Mouse (Mus musculus) spleen, adult 2 months (tissue): ENCODE results near the gene Slc3a2. TPM values are rescaled to one million over a fixed set of nuclear protein-coding genes. Genes with fewer than 3 reads are reported as not detected.
"Not testable (repeated sequence)": the region's sequence is repeated elsewhere in the genome, so short reads cannot be mapped to it uniquely, and the experiment has no call there.

Experiments
- DNase-seq, 2 experiments: peaks; one replicate each; pipeline versions ENCODE4 v3.0.0 to v3.0.0-alpha.2; 2012 to 2021; ENCODE audit warnings: low spot score in 2 of 2, low read depth in 1 of 2
- H3K27ac ChIP-seq: fragments of 200-500 bp; 2 replicates; pipeline ENCODE4 v1.5.1; 2012; ENCODE audit warnings: low read length, inconsistent platforms; ENCODE audit not compliant: insufficient read depth
- H3K27me3 ChIP-seq: fragments of 200-500 bp; 2 replicates; pipeline ENCODE4 v1.6.1; 2012; ENCODE audit warnings: mild to moderate bottlenecking, moderate library complexity, low read length, inconsistent platforms; ENCODE audit not compliant: control insufficient read depth, insufficient read depth
- H3K36me3 ChIP-seq: fragments of 200-500 bp; 2 replicates; pipeline ENCODE4 v1.6.1; 2012; ENCODE audit warnings: mild to moderate bottlenecking, low read length, inconsistent platforms; ENCODE audit not compliant: control insufficient read depth, insufficient read depth
- H3K4me1 ChIP-seq: fragments of 200-500 bp; 2 replicates; pipeline ENCODE4 v1.6.1; 2011; ENCODE audit warnings: inconsistent platforms; ENCODE audit not compliant: control insufficient read depth, insufficient read depth, insufficient read length
- H3K4me3 ChIP-seq: fragments of 200-500 bp; 2 replicates; pipeline ENCODE4 v1.5.1; 2011; ENCODE audit warnings: mild to moderate bottlenecking, inconsistent platforms; ENCODE audit not compliant: insufficient read depth, insufficient read length; ENCODE audit errors: extremely low read depth
- CTCF ChIP-seq: fragments of 200-500 bp; IDR thresholded peaks from 2 replicates; pipeline ENCODE4 v1.5.1; 2011; ENCODE audit warnings: mild to moderate bottlenecking, inconsistent platforms; ENCODE audit not compliant: insufficient read depth, insufficient read length, insufficient replicate concordance; ENCODE audit errors: extremely low read depth
- POLR2A ChIP-seq: fragments of 200-500 bp; IDR thresholded peaks from 2 replicates; pipeline ENCODE4 v1.6.1; 2011; ENCODE audit warnings: low read depth, low read length, inconsistent platforms
- WGBS: fragments of 180-500 bp; shearing (Covaris S2); methylation state at CpG from one replicate; pipeline ENCODE4 v1.1.7; 2018; 5-methylcytosine and 5-hydroxymethylcytosine counted together
- polyA plus RNA-seq: library from polyadenylated mRNA; depleted of rRNA; stranded (reverse); fragments of >200 nt; gene quantifications from 2 replicates; pipeline ENCODE4 v1.2.3, GENCODE M21; 2012

Slc3a2 gene
- polyA plus RNA-seq, 1 experiment: 122 TPM

DNA sequence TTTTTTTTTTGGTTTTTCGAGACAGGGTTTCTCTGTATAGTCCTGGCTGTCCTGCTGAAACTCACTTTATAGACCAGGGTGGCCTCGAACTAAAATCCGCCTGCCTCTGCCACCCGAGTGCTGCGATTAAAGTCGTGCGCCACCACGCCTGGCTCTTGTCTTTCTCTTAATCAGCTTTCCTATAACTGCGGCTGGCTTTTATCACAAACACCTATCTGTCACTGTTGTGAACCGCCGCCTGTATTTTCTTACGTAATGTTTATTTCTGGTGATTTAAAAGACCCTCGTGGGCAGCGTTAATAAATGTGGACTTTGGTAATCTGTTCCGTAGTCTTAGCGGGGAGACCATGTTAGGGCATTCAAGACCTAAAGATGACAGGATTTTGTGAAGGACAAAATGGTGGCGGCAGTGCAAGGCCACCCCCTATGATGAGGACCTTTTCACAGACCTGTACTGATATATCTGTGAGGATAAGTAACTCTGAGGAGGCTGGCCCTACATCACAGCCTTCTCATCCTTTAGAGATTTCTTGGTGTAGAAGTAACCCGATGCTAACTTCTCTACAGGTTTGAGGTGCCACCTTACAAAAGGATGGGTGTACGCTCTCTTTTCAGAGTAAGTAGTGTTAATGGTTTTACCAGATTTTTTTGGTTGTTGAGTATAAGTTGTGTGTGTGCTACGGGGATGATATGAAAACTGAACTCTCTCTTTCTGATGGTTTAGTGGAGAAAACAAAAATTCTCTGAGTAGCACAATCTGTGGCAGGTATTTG is 591 bp upstream of the Slc3a2 start:
- Histone ChIP-seq H3K27me3 (no peaks in the 10 kb centered on the region), H3K36me3 (peaks cover 19% of the 10 kb centered on the region), H3K4me3 (peak overlapping the region; percentile 81), H3K27ac (peak overlapping the region; percentile 74), H3K4me1 (no peaks in the 10 kb centered on the region)
- DNase-seq: no peak
- 1% methylated on average over 20 of the region's 20 CpGs for WGBS
- no peak for TF ChIP-seq CTCF
- TF ChIP-seq POLR2A: no peak

DNA sequence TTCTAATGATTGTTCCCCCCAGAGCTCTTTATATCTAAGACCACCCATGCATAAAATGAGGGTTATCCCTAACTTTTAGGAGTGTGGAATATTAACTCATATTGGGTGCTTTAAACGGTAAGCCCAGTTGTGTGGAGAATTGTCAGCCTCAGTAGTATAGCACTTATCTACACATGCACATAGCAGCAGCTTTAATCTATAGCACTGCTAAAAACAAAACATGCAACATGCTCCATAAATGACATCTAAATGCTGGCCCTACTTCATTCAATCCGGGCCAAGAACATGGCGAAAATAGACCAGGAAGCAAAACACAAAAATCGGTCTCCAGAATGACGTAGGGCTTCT is 636 bp downstream of the Slc3a2 start:
- H3K4me3 ChIP-seq: peak overlapping the region; percentile 70
- no peak for TF ChIP-seq CTCF
- no peak for TF ChIP-seq POLR2A
- WGBS: 1% methylated on average over 5 of the region's 5 CpGs
- peaks cover 19% of the 10 kb centered on the region for H3K36me3 ChIP-seq
- no peaks in the 10 kb centered on the region for H3K4me1 ChIP-seq
- peak overlapping the region; percentile 94 for H3K27ac ChIP-seq
- no peaks in the 10 kb centered on the region for H3K27me3 ChIP-seq
- DNase-seq: no peak

DNA sequence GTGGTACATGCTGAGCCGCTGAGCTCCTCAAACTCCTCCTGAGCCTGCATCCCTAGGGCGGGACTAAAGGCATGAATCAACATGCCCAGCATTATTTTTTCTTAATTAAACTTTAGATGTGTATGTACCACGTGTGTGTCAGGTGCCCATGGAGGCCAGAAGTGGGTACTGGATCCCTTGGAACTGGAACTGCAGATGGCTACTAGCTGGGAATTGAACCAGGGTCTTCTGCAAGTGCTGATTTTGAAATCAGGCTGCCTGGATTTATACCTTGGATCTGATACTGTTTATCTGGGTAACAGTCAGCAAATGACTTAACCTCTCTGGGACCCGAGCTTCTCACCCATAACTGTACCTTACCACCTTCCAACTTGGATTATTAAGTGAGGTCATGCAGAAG is 1.1 kb downstream of the Slc3a2 start:
- whole genome bisulfite sequencing: 53% methylated on average over 4 of the region's 4 CpGs
- no peak overlapping the region for H3K4me3 ChIP-seq
- H3K27me3 ChIP-seq: no peaks in the 10 kb centered on the region
- peaks cover 19% of the 10 kb centered on the region for H3K36me3 ChIP-seq
- no peak overlapping the region for H3K27ac ChIP-seq
- TF ChIP-seq POLR2A: no peak
- TF ChIP-seq CTCF: no peak
- H3K4me1 ChIP-seq: no peaks in the 10 kb centered on the region
- no peak for DNase-seq

DNA sequence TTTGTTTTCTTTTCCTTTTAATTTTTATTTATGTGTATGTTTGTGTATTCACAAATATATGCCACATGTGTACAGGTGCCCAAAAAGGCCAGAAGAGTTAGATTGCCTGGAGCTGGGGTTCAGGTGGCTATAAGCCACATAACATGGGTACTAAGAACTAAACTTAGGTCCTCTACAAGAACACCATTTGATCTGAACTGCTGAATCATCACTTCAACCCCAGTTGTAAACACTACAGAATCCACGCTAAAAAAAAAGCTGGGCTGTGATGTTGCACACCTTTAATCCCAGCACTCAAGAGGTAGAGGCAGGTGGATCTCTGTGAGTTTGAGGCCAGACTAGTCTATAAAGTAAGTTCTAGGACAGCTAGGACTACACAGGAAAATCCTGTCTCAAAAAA is 1.8 kb downstream of the Slc3a2 start:
- H3K27ac ChIP-seq: no peak overlapping the region
- no peak for DNase-seq
- WGBS: 57% methylated on average over 1 of the region's 1 CpGs
- peaks cover 17% of the 10 kb centered on the region for H3K36me3 ChIP-seq
- H3K4me1 ChIP-seq: no peaks in the 10 kb centered on the region
- no peaks in the 10 kb centered on the region for H3K27me3 ChIP-seq
- no peak overlapping the region for H3K4me3 ChIP-seq
- TF ChIP-seq CTCF (no peak), POLR2A (no peak)

DNA sequence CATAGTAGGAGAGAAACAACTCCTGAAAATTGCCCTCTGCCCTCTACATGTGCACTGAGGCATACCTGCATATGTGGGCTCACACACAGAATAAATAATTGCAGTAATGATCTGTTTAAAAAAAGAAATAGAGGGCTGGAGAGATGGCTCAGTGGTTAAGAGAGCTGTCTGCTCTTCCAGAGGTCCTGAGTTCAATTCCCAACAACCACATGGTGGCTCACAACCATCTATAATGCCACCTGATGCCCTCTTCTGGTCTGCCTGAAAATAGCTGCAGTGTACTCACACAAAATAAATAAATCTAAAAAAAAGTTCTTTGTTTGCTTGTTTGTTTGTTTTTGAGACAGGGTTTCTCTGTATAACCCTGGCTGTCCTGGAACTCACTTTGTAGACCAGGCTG is 4.1 kb downstream of the Slc3a2 start:
- not testable (repeated sequence) for H3K27me3 ChIP-seq, H3K4me1 ChIP-seq, H3K36me3 ChIP-seq, H3K4me3 ChIP-seq, DNase-seq, H3K27ac ChIP-seq

DNA sequence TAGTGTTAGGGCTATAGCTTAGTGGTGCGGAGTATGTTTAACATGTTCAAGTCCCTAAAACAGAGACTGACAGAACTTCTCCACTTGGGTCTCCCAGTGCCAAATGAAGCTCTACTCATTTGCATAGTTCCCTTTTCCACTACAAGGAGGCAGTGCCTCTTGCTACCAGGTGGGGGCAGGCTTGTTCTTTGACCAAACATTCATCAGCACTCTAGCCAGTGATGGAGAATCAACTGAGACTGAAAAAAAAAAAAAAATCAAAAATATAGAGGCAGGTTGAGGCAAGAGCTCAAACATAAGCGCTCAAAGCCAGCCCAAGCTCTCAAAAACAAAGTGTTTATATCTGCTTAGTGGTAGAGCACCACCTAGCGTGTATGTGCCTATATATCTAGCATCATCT is 4.8 kb downstream of the Slc3a2 start:
- WGBS: 44% methylated on average over 3 of the region's 3 CpGs
- Histone ChIP-seq H3K27me3 (no peaks in the 10 kb centered on the region), H3K4me1 (no peaks in the 10 kb centered on the region), H3K36me3 (no peaks in the 10 kb centered on the region), H3K27ac (no peak overlapping the region), H3K4me3 (no peak overlapping the region)
- peak; percentile 69 to 74 for DNase-seq
- TF ChIP-seq CTCF (peak; percentile 67; the same call in 1 of the 2 replicates), POLR2A (no peak)

DNA sequence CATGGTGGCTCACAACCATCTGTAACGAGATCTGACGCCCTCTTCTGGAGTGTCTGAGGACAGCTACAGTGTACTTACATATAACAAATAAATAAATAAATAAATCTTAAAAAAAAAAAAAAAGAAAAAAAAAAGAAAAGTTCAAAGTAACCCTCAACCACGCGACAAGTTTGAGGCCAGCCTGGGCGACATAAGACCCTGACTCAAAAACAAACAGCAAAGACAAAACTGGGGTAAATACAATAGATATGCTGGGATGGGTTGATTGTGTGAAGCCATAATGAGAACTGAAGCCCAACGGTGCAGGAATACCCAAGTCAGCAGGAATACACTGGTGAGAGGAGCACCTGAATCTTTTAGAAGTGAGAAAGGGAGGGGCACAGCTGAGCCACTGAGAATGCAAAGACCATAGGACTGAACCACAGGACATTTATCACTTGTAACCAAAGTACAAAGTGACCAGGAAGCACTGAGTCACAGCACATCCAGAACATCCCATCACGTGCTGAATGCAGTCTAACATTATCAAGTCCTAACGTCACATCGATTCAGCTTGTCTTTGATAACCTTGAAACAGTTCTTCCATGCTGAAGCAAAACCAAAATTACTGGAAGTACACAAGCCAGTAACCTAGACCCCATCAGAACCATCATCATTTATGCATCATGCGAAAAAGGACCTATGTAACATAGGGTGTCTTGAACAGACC is 6.2 kb downstream of the Slc3a2 start:
- 84% methylated on average over 10 of the region's 10 CpGs for WGBS
- H3K4me3 ChIP-seq: no peak overlapping the region
- no peaks in the 10 kb centered on the region for H3K4me1 ChIP-seq

More for the DNA sequence above, 6.2 kb downstream of the Slc3a2 start:
- H3K27ac ChIP-seq: no peak overlapping the region
- no peak for DNase-seq
- H3K36me3 ChIP-seq: no peaks in the 10 kb centered on the region
- H3K27me3 ChIP-seq: no peaks in the 10 kb centered on the region
- no peak for TF ChIP-seq CTCF
- TF ChIP-seq POLR2A: no peak
